ENCODE assay signal across 15 mouse cellular contexts in the genomic region with DNA sequence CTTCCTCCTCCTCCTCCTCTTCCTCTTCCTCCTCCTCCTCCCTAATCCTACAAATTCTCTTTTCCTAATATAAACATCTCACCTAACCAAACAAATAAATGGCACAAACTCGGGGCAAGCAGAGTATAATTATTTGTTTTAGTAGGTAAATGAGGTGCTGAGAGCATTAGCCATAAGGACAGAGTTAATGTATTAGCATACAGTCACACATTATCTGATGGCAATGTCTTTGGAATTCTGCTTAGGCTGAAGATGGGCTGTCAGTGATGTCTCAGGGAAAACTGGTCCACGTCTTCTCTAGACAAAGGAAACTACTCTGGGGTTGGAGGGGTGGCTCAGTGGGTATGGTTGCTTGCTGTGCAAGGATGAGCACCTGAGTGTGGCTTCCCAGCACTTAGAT. TPM values are rescaled to one million over a fixed set of nuclear protein-coding genes. Genes with fewer than 3 reads are reported as not detected.
DNase-seq lines count a peak whose midpoint lies in the region; ATAC-seq and TF ChIP-seq lines count a peak whose summit lies in the region.
"Had no signal": no experiment of that assay in that cellular context is flagged by ENCODE, and none has a peak within 500 bp of the region (broad histone marks: within the 10 kb centered on the region; RNA-seq: fewer than 3 reads in every experiment).

No protein-coding gene starts in this region.

- intact Hi-C loops in left cerebral cortex, postnatal 36 days (cut with DNase I): no loop called here

- no peak for TF ChIP-seq CTCF in forebrain, postnatal 0 days (IDR thresholded peaks at IDR 0.05; ENCODE audit: low read depth)

- H3K27ac ChIP-seq in forebrain, embryonic 12.5 days: 0 out of 2 replicates have a peak overlapping the region, but pooled peaks have one; percentile 46
- H3K27ac ChIP-seq in forebrain, postnatal 0 days (ENCODE audit: low read depth, low read length): no peak overlapping the region
- H3K27ac ChIP-seq in kidney, embryonic 14.5 days (ENCODE audit: low read depth, low read length): no peak overlapping the region
- peak overlapping the region; percentile 62 for H3K27ac ChIP-seq in embryonic facial prominence, embryonic 12.5 days
- peak overlapping the region; percentile 69 for H3K27ac ChIP-seq in intestine, embryonic 15.5 days

- 68% methylated on average over 2 of the region's 2 CpGs for WGBS in forebrain, embryonic 12.5 days
- 64% methylated on average over 2 of the region's 2 CpGs for WGBS in forebrain, postnatal 0 days
- WGBS in kidney, embryonic 14.5 days: 50% methylated on average over 2 of the region's 2 CpGs
- 42% methylated on average over 2 of the region's 2 CpGs for WGBS in embryonic facial prominence, embryonic 12.5 days
- 39% methylated on average over 2 of the region's 2 CpGs for WGBS in intestine, embryonic 15.5 days

- peaks cover 6% of the 10 kb centered on the region for H3K36me3 ChIP-seq in forebrain, embryonic 12.5 days (replicated peaks)
- H3K36me3 ChIP-seq in forebrain, postnatal 0 days (ENCODE audit: insufficient read depth): no peaks in the 10 kb centered on the region
- peaks cover under 1% of the 10 kb centered on the region; the same call in 1 of the 2 replicates for H3K36me3 ChIP-seq in kidney, embryonic 14.5 days (ENCODE audit: control insufficient read depth, insufficient read depth, low read length)
- H3K36me3 ChIP-seq in embryonic facial prominence, embryonic 12.5 days: peaks cover 3% of the 10 kb centered on the region; the same call in 1 of the 2 replicates
- no peaks in the 10 kb centered on the region; the same call in 1 of the 2 replicates for H3K36me3 ChIP-seq in intestine, embryonic 15.5 days

- no peak for ATAC-seq in forebrain, embryonic 12.5 days (ENCODE audit: low FRiP score)
- ATAC-seq in forebrain, postnatal 0 days: no peak
- ATAC-seq in kidney, embryonic 14.5 days (ENCODE audit: low FRiP score, low TSS enrichment): peak; percentile 33; the same call in 1 of the 2 replicates
- no peak for ATAC-seq in embryonic facial prominence, embryonic 12.5 days (ENCODE audit: insufficient number of reproducible peaks, insufficient read depth, low FRiP score, low TSS enrichment)
- ATAC-seq in intestine, embryonic 15.5 days: no peak

- H3K9me3 ChIP-seq in forebrain, embryonic 12.5 days: no peaks in the 10 kb centered on the region
- H3K9me3 ChIP-seq in forebrain, postnatal 0 days (ENCODE audit: low read length): no peaks in the 10 kb centered on the region
- H3K9me3 ChIP-seq in kidney, embryonic 14.5 days (ENCODE audit: control insufficient read depth, low read length): no peaks in the 10 kb centered on the region
- H3K9me3 ChIP-seq in embryonic facial prominence, embryonic 12.5 days: no peaks in the 10 kb centered on the region
- H3K9me3 ChIP-seq in intestine, embryonic 15.5 days: no peaks in the 10 kb centered on the region

- H3K27me3 ChIP-seq in forebrain, embryonic 12.5 days: no peaks in the 10 kb centered on the region
- H3K27me3 ChIP-seq in forebrain, postnatal 0 days (ENCODE audit: insufficient read depth, low read length): no peaks in the 10 kb centered on the region
- H3K27me3 ChIP-seq in kidney, embryonic 14.5 days (ENCODE audit: control insufficient read depth, insufficient read depth, low read length): no peaks in the 10 kb centered on the region
- H3K27me3 ChIP-seq in embryonic facial prominence, embryonic 12.5 days: no peaks in the 10 kb centered on the region
- H3K27me3 ChIP-seq in intestine, embryonic 15.5 days (replicated peaks): no peaks in the 10 kb centered on the region

- H3K4me2 ChIP-seq in forebrain, embryonic 12.5 days: no peak overlapping the region
- no peak overlapping the region for H3K4me2 ChIP-seq in forebrain, postnatal 0 days (ENCODE audit: low read depth)
- no peak overlapping the region for H3K4me2 ChIP-seq in kidney, embryonic 14.5 days (replicated peaks; ENCODE audit: low read depth, low read length)
- peak overlapping the region; percentile 27; the same call in 1 of the 2 replicates for H3K4me2 ChIP-seq in embryonic facial prominence, embryonic 12.5 days (replicated peaks)
- H3K4me2 ChIP-seq in intestine, embryonic 15.5 days (replicated peaks): no peak overlapping the region

- peaks cover 26% of the 10 kb centered on the region for H3K4me1 ChIP-seq in forebrain, embryonic 12.5 days
- H3K4me1 ChIP-seq in forebrain, postnatal 0 days (ENCODE audit: insufficient read depth): peaks cover 11% of the 10 kb centered on the region; the same call in 1 of the 2 replicates
- no peaks in the 10 kb centered on the region for H3K4me1 ChIP-seq in kidney, embryonic 14.5 days (ENCODE audit: control insufficient read depth, insufficient read depth, low read length)
- peaks cover 33% of the 10 kb centered on the region for H3K4me1 ChIP-seq in embryonic facial prominence, embryonic 12.5 days
- peaks cover 18% of the 10 kb centered on the region for H3K4me1 ChIP-seq in intestine, embryonic 15.5 days (replicated peaks)

- no peak for DNase-seq in forebrain, postnatal 0 days
- DNase-seq in kidney, postnatal 25 days: no peak
- DNase-seq in testis, postnatal 10 days (ENCODE audit: low spot score): no peak
- DNase-seq in left cerebral cortex, postnatal 36 days (ENCODE audit: low spot score in 2 of 2): no peak
- DNase-seq: adrenal gland, adult 8-10 months; kidney, adult 8-10 months; lung, adult 18-20 months; thymus, postnatal 14 days had no signal

- no peak overlapping the region for H3K4me3 ChIP-seq in forebrain, embryonic 12.5 days (replicated peaks)
- no peak overlapping the region for H3K4me3 ChIP-seq in forebrain, postnatal 0 days (ENCODE audit: low read depth, low read length)
- no peak overlapping the region for H3K4me3 ChIP-seq in kidney, embryonic 14.5 days (ENCODE audit: low read length)
- H3K4me3 ChIP-seq in embryonic facial prominence, embryonic 12.5 days: no peak overlapping the region
- H3K4me3 ChIP-seq in intestine, embryonic 15.5 days (replicated peaks): no peak overlapping the region

- H3K9ac ChIP-seq in forebrain, embryonic 12.5 days: no peak overlapping the region
- no peak overlapping the region for H3K9ac ChIP-seq in forebrain, postnatal 0 days
- H3K9ac ChIP-seq in kidney, embryonic 14.5 days (ENCODE audit: low read depth, low read length): no peak overlapping the region
- no peak overlapping the region for H3K9ac ChIP-seq in embryonic facial prominence, embryonic 12.5 days
- H3K9ac ChIP-seq in intestine, embryonic 15.5 days: no peak overlapping the region

RNA-seq across cellular contexts. Expression of a gene that starts 6.4 kb away (rescaled TPM):
- polyA plus RNA-seq in forebrain, embryonic 12.5 days (2016; fragmentation: Nextera tagmentation; extraction: Ambion mirVana): not detected in 2 replicates
- not detected in 2 replicates for total RNA-seq in forebrain, postnatal 0 days (2014; rRNA removed)
- polyA plus RNA-seq in forebrain, postnatal 0 days (2015; fragmentation: Nextera tagmentation; extraction: Ambion mirVana): not detected in 2 replicates
- polyA plus RNA-seq in kidney, embryonic 14.5 days (2014; fragmentation: Nextera tagmentation; extraction: Ambion mirVana): not detected in 2 replicates
- not detected in 2 replicates for polyA plus RNA-seq in embryonic facial prominence, embryonic 12.5 days (2016; fragmentation: Nextera tagmentation; extraction: Ambion mirVana)
- not detected in 2 replicates for polyA plus RNA-seq in intestine, embryonic 15.5 days (2015; fragmentation: Nextera tagmentation; extraction: Ambion mirVana)
- total RNA-seq in left cerebral cortex, postnatal 36 days (2021): not detected
- total RNA-seq: adrenal gland, adult 8-10 months; layer of hippocampus, adult 8-10 months; left cerebral cortex, postnatal 10 days had no signal
- polyA plus RNA-seq: heart, postnatal 0 days had no signal

RNA-seq across cellular contexts. Expression of a gene that starts 21.5 kb away (rescaled TPM):
- polyA plus RNA-seq in forebrain, embryonic 12.5 days (2016; fragmentation: Nextera tagmentation; extraction: Ambion mirVana): 59.7 and 60.6 TPM in 2 replicates
- 11.3 and 15.5 TPM in 2 replicates for total RNA-seq in forebrain, postnatal 0 days (2014; rRNA removed)
- 21.4 and 27.9 TPM in 2 replicates for polyA plus RNA-seq in forebrain, postnatal 0 days (2015; fragmentation: Nextera tagmentation; extraction: Ambion mirVana)
- 62.5 and 73.4 TPM in 2 replicates for polyA plus RNA-seq in kidney, embryonic 14.5 days (2014; fragmentation: Nextera tagmentation; extraction: Ambion mirVana)
- 64.9 and 68.4 TPM in 2 replicates for polyA plus RNA-seq in embryonic facial prominence, embryonic 12.5 days (2016; fragmentation: Nextera tagmentation; extraction: Ambion mirVana)
- polyA plus RNA-seq in intestine, embryonic 15.5 days (2015; fragmentation: Nextera tagmentation; extraction: Ambion mirVana): 74.6 and 82.0 TPM in 2 replicates
- 10 to 100 TPM; 20.4 to 21.9 TPM for total RNA-seq in left cerebral cortex, postnatal 36 days (2021)

Comparison
In these comparisons a context has a peak if more than half of its experiments do, and no peak if none do; other contexts are left out.
1. H3K27ac ChIP-seq: peak in forebrain, embryonic 12.5 days (single experiment), embryonic facial prominence, embryonic 12.5 days (single experiment) and intestine, embryonic 15.5 days (single experiment); none in forebrain, postnatal 0 days (single experiment) and kidney, embryonic 14.5 days (single experiment).